Mouse (Mus musculus): ENCODE measurements at regions not wholly inside any gene's neighbourhood (a gene's known extent, or its start where the extent isn't known, plus 50 kb on each side); places are given as distances from the start of the nearest gene placed in this dataset.
"Not testable (repeated sequence)": the region's sequence is repeated elsewhere in the genome, so short reads cannot be mapped to it uniquely, and the experiment has no call there.

- Histone ChIP-seq H3K27ac (ENCODE audit: insufficient read depth, low read depth, low read length) (no peak overlapping the region), H3K4me3 (ENCODE audit: insufficient read depth, low read length) (no peak overlapping the region), H3K4me1 (ENCODE audit: control insufficient read depth, insufficient read depth, low read length) (no peaks in the 10 kb centered on the region)
- no peak for TF ChIP-seq CTCF (IDR thresholded peaks at IDR 0.05; ENCODE audit: low read depth, low read length)
- no peak for TF ChIP-seq POLR2A (IDR thresholded peaks at IDR 0.05; ENCODE audit: borderline replicate concordance, low read depth, low read length)
These were observed 135.3 kb upstream of the Camk1g start for GRCm38 (mm10) chr1:193505381-193505780.

GRCm38 (mm10) chr1:193504611-193505010 lies 134.5 kb upstream of the Camk1g start:
- Histone ChIP-seq H3K4me3 (ENCODE audit: insufficient read depth, low read length) (no peak overlapping the region), H3K27ac (ENCODE audit: insufficient read depth, low read depth, low read length) (no peak overlapping the region), H3K4me1 (ENCODE audit: control insufficient read depth, insufficient read depth, low read length) (no peaks in the 10 kb centered on the region)
- no peak for TF ChIP-seq POLR2A (IDR thresholded peaks at IDR 0.05; ENCODE audit: borderline replicate concordance, low read depth, low read length)
- no peak for TF ChIP-seq CTCF (IDR thresholded peaks at IDR 0.05; ENCODE audit: low read depth, low read length)

- Histone ChIP-seq H3K4me1 (ENCODE audit: control insufficient read depth, insufficient read depth, low read length) (no peaks in the 10 kb centered on the region), H3K4me3 (ENCODE audit: insufficient read depth, low read length) (no peak overlapping the region), H3K27ac (ENCODE audit: insufficient read depth, low read depth, low read length) (no peak overlapping the region)
- TF ChIP-seq POLR2A (IDR thresholded peaks at IDR 0.05; ENCODE audit: borderline replicate concordance, low read depth, low read length) (no peak), CTCF (IDR thresholded peaks at IDR 0.05; ENCODE audit: low read depth, low read length) (no peak)
These were observed 133.7 kb upstream of the Camk1g start for GRCm38 (mm10) chr1:193503624-193504325.

GRCm38 (mm10) chr1:193496265-193497183 lies 126.4 kb upstream of the Camk1g start:
- Histone ChIP-seq H3K27ac (ENCODE audit: insufficient read depth, low read depth, low read length) (no peak overlapping the region), H3K4me1 (ENCODE audit: control insufficient read depth, insufficient read depth, low read length) (no peaks in the 10 kb centered on the region), H3K4me3 (ENCODE audit: insufficient read depth, low read length) (no peak overlapping the region)
- no peak for TF ChIP-seq CTCF (IDR thresholded peaks at IDR 0.05; ENCODE audit: low read depth, low read length)
- TF ChIP-seq POLR2A (IDR thresholded peaks at IDR 0.05; ENCODE audit: borderline replicate concordance, low read depth, low read length) = no peak

- TF ChIP-seq CTCF (IDR thresholded peaks at IDR 0.05; ENCODE audit: low read depth, low read length) = no peak
- TF ChIP-seq POLR2A (IDR thresholded peaks at IDR 0.05; ENCODE audit: borderline replicate concordance, low read depth, low read length) = no peak
- Histone ChIP-seq H3K4me1 (ENCODE audit: control insufficient read depth, insufficient read depth, low read length) (no peaks in the 10 kb centered on the region), H3K4me3 (ENCODE audit: insufficient read depth, low read length) (no peak overlapping the region), H3K27ac (ENCODE audit: insufficient read depth, low read depth, low read length) (no peak overlapping the region)
These were observed 117.9 kb upstream of the Camk1g start for GRCm38 (mm10) chr1:193488039-193488438.

- not testable (repeated sequence) for H3K4me1 ChIP-seq (ENCODE audit: control insufficient read depth, insufficient read depth, low read length); H3K27ac ChIP-seq (ENCODE audit: insufficient read depth, low read depth, low read length); H3K4me3 ChIP-seq (ENCODE audit: insufficient read depth, low read length)
These were observed 116.6 kb upstream of the Camk1g start for GRCm38 (mm10) chr1:193486668-193487067.

- no peaks in the 10 kb centered on the region for H3K4me1 ChIP-seq (ENCODE audit: control insufficient read depth, insufficient read depth, low read length)
- H3K4me3 ChIP-seq (ENCODE audit: insufficient read depth, low read length) = no peak overlapping the region
- H3K27ac ChIP-seq (ENCODE audit: insufficient read depth, low read depth, low read length) = no peak overlapping the region
- TF ChIP-seq CTCF (IDR thresholded peaks at IDR 0.05; ENCODE audit: low read depth, low read length) (no peak), POLR2A (IDR thresholded peaks at IDR 0.05; ENCODE audit: borderline replicate concordance, low read depth, low read length) (no peak)
These were observed 114.9 kb upstream of the Camk1g start for GRCm38 (mm10) chr1:193484977-193485376.

GRCm38 (mm10) chr1:193477298-193477697 lies 107.2 kb upstream of the Camk1g start:
- Histone ChIP-seq H3K4me1 (ENCODE audit: control insufficient read depth, insufficient read depth, low read length) (no peaks in the 10 kb centered on the region), H3K4me3 (ENCODE audit: insufficient read depth, low read length) (no peak overlapping the region), H3K27ac (ENCODE audit: insufficient read depth, low read depth, low read length) (no peak overlapping the region)
- no peak for TF ChIP-seq CTCF (IDR thresholded peaks at IDR 0.05; ENCODE audit: low read depth, low read length)
- TF ChIP-seq POLR2A (IDR thresholded peaks at IDR 0.05; ENCODE audit: borderline replicate concordance, low read depth, low read length) = no peak

- TF ChIP-seq CTCF (IDR thresholded peaks at IDR 0.05; ENCODE audit: low read depth, low read length) (no peak), POLR2A (IDR thresholded peaks at IDR 0.05; ENCODE audit: borderline replicate concordance, low read depth, low read length) (no peak)
- H3K4me1 ChIP-seq (ENCODE audit: control insufficient read depth, insufficient read depth, low read length) = no peaks in the 10 kb centered on the region
- H3K4me3 ChIP-seq (ENCODE audit: insufficient read depth, low read length) = no peak overlapping the region
These were observed 106.7 kb upstream of the Camk1g start for GRCm38 (mm10) chr1:193476805-193477204.

GRCm38 (mm10) chr1:193466306-193466705 lies 96.2 kb upstream of the Camk1g start:
- Histone ChIP-seq H3K27ac (ENCODE audit: insufficient read depth, low read depth, low read length) (no peak overlapping the region), H3K4me1 (ENCODE audit: control insufficient read depth, insufficient read depth, low read length) (no peaks in the 10 kb centered on the region), H3K4me3 (ENCODE audit: insufficient read depth, low read length) (no peak overlapping the region)
- TF ChIP-seq CTCF (IDR thresholded peaks at IDR 0.05; ENCODE audit: low read depth, low read length) (no peak), POLR2A (IDR thresholded peaks at IDR 0.05; ENCODE audit: borderline replicate concordance, low read depth, low read length) (no peak)

More at GRCm38 (mm10) chr1:193476805-193477204, 106.7 kb upstream of the Camk1g start:
- H3K27ac ChIP-seq (ENCODE audit: insufficient read depth, low read depth, low read length) = no peak overlapping the region
